Mouse (Mus musculus) intestine, embryonic 14.5 days (tissue): ENCODE results near the gene Limk2. TPM values are rescaled to one million over a fixed set of nuclear protein-coding genes. Genes with fewer than 3 reads are reported as not detected.
A peak's percentile ranks its signal among the peaks of the same experiment; 100 is the strongest.

Source experiments
- ATAC-seq: fragments of 200-750 bp; cut with Nextera tagmentation; replicated peaks from 2 replicates; pipeline ENCODE4 v1.8.0; 2017; ENCODE audit warnings: low read depth, moderate number of reproducible peaks, moderate TSS enrichment, moderate library complexity; ENCODE audit not compliant: low FRiP score, low TSS enrichment
- DNase-seq: peaks from one replicate; pipeline ENCODE4 v3.0.0-alpha.2; 2018; ENCODE audit warnings: low spot score
- H3K27ac ChIP-seq: fragments of 300-500 bp; sonication (generic); 2 replicates; pipeline ENCODE4 v1.5.1; 2014; ENCODE audit warnings: low read depth, mild to moderate bottlenecking, control low read depth
- H3K27me3 ChIP-seq: fragments of 300-500 bp; sonication (generic); replicated peaks from 2 replicates; pipeline ENCODE4 v1.6.1; 2014; ENCODE audit warnings: low read length, control low read depth; ENCODE audit not compliant: control insufficient read depth, insufficient read depth
- H3K36me3 ChIP-seq: fragments of 300-500 bp; sonication (generic); 2 replicates; pipeline ENCODE4 v1.6.1; 2014; ENCODE audit warnings: low read length, control low read depth; ENCODE audit not compliant: control insufficient read depth, insufficient read depth
- H3K4me1 ChIP-seq: fragments of 300-500 bp; sonication (generic); replicated peaks from 2 replicates; pipeline ENCODE4 v1.6.1; 2014; ENCODE audit warnings: low read length, control low read depth, mixed read lengths; ENCODE audit not compliant: control insufficient read depth, insufficient read depth
- H3K4me2 ChIP-seq: fragments of 300-500 bp; sonication (generic); 2 replicates; pipeline ENCODE4 v1.6.1; 2014; ENCODE audit warnings: low read length
- H3K4me3 ChIP-seq: fragments of 300-500 bp; sonication (generic); 2 replicates; pipeline ENCODE4 v1.5.1; 2014; ENCODE audit warnings: low read depth, low read length, control low read depth, mixed read lengths
- H3K9ac ChIP-seq: fragments of 300-500 bp; sonication (generic); 2 replicates; pipeline ENCODE4 v1.6.1; 2014; ENCODE audit warnings: mild to moderate bottlenecking, low read length
- H3K9me3 ChIP-seq: fragments of 300-500 bp; sonication (generic); 2 replicates; pipeline ENCODE4 v1.6.1; 2016; ENCODE audit warnings: low read length, control low read depth; ENCODE audit not compliant: control insufficient read depth
- WGBS: fragments of 180-500 bp; shearing (Covaris S2); extraction: QIAGEN DNeasy Blood & Tissue Kit; methylation state at CpG from one replicate; pipeline ENCODE4 v1.1.7; 2014; 5-methylcytosine and 5-hydroxymethylcytosine counted together
- polyA plus RNA-seq: library from polyadenylated mRNA; unstranded; fragments of >200 nt; fragmentation: Nextera tagmentation; extraction: Ambion mirVana; gene quantifications from 2 replicates; pipeline ENCODE4 v1.2.1, GENCODE M21; 2014

The Limk2 gene
- polyA plus RNA-seq, 1 experiment from 2014 or later, result 62.8 TPM

DNA sequence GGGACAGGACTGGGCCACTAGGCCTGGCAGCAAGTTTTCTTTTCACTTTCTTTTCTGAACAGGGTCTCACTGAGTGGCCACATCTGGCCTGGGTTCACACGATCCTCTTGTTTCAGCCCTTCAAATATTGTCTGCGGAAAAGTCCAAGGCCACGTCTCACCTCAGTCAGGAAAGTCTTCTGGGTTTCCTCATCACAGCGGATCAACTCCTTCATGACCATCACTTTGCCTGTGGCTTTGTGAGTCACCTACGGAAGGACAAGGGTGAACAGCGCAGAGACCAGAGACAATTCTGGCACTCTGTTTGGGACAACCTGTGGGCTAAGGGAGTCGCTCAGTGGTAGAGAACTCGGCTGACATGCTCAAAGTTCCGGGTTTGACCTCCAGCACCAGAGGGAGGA, 56.9 kb downstream of the Limk2 start:
- peaks cover 56% of the 10 kb centered on the region for H3K36me3 ChIP-seq

DNA sequence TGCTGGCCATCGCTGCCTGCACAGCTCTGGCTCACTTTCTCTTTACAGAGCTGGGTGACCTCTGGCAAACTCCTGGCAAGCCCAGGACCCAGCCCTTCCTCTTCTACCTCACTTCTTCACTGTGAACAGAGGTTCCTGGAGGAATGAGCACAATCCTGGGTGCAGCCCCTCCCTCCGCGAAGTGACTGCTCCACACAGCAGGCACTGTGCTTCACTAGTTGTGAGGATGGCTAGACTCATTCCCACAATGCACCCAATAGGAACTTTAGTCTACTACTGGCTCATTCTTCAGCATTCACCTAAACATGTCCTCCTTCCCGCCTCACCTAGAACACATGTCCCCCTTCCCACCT, 59.7 kb downstream of the Limk2 start:
- no peak for DNase-seq
- no peaks in the 10 kb centered on the region for H3K27me3 ChIP-seq
- H3K9me3 ChIP-seq, result no peaks in the 10 kb centered on the region
- H3K4me1 ChIP-seq, result peaks cover 11% of the 10 kb centered on the region
- peak overlapping the region; percentile 30; the same call in 1 of the 2 replicates for H3K27ac ChIP-seq
- WGBS, result 81% methylated on average over 4 of the region's 4 CpGs
- no peak overlapping the region for H3K4me2 ChIP-seq
- H3K4me3 ChIP-seq, result no peak overlapping the region
- H3K9ac ChIP-seq, result 0 out of 2 replicates have a peak overlapping the region, but pooled peaks have one; percentile 17
- 0 out of 2 replicates have a peak, but pooled peaks have one; percentile 25 for ATAC-seq
- H3K36me3 ChIP-seq, result peaks cover 57% of the 10 kb centered on the region

More for the DNA sequence above, 56.9 kb downstream of the Limk2 start:
- Histone ChIP-seq H3K9me3 (no peaks in the 10 kb centered on the region), H3K9ac (no peak overlapping the region), H3K4me3 (no peak overlapping the region), H3K4me2 (no peak overlapping the region), H3K4me1 (peaks cover 11% of the 10 kb centered on the region), H3K27ac (no peak overlapping the region), H3K27me3 (no peaks in the 10 kb centered on the region)
- WGBS, result 93% methylated on average over 9 of the region's 9 CpGs
- ATAC-seq (no peak), DNase-seq (no peak)

DNA sequence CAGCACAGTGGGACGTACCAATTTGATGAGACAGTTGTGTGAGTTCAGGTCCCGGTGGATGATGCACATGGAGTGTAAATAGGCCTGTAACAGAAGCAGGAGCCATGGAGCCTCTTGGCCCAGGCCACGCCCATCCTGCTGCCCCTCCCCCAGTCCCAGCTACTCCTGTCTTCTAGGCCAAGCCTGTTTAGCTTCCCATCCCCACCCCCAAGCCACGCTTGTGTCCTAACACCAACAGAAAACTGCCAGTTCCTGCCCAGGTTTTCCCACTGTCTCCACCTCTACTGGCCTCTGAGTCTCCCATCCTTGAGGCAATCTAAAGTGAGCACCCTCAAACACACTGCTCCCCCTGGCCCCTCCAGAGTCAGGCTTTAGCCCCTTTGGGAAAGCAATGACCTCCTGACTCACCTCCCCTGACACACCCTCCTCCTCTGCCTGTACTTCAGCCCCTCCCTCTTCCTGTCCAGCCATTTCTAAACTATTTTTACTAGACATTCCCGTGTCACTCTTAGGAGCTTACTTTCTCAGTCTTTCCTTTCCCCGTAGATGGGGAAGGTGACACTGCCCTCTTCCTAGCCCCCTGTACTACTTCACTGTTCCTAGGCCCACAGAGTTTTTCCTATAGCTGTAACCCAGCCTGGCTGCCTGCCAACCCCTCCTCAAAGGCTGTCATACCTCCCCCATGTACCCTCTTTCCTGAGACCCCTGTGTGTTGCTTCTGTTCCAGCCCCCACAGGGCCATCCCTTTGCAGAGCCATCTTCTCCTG, 60.2 kb downstream of the Limk2 start:
- DNase-seq, result peak; percentile 60
- H3K9ac ChIP-seq, result 0 out of 2 replicates have a peak overlapping the region, but pooled peaks have one; percentile 17

DNA sequence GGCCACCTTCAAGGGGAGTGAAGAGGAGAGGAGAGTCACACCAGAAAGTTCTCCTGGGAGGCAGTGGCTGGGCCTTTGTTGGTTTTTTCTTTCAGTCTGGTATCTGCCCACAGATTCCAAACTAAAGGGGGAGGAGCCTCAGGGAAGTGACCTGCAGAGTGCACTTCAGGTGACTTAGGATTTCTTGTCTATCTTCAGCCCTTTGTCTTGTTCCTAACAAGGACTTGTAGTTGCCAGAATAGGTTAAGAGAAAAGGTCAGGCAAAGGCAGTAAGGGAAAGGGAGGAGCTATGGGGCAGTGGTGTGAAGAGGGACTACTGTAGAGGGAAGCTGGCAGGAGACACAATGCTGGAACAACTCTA, 61.2 kb downstream of the Limk2 start:
- H3K4me2 ChIP-seq, result no peak overlapping the region
- H3K27me3 ChIP-seq, result no peaks in the 10 kb centered on the region
- H3K4me1 ChIP-seq, result peaks cover 11% of the 10 kb centered on the region
- no peak overlapping the region for H3K9ac ChIP-seq
- H3K36me3 ChIP-seq, result peaks cover 59% of the 10 kb centered on the region
- DNase-seq, result no peak
- H3K9me3 ChIP-seq, result no peaks in the 10 kb centered on the region
- no peak; the same call in 1 of the 2 replicates for ATAC-seq
- H3K27ac ChIP-seq, result no peak overlapping the region
- H3K4me3 ChIP-seq, result no peak overlapping the region

More for the DNA sequence above, 60.2 kb downstream of the Limk2 start:
- H3K9me3 ChIP-seq, result no peaks in the 10 kb centered on the region
- WGBS, result 29% methylated on average over 6 of the region's 6 CpGs
- H3K4me2 ChIP-seq, result no peak overlapping the region
- H3K27ac ChIP-seq, result peak overlapping the region; percentile 30; the same call in 1 of the 2 replicates
- H3K4me3 ChIP-seq, result no peak overlapping the region
- no peaks in the 10 kb centered on the region for H3K27me3 ChIP-seq
- H3K36me3 ChIP-seq, result peaks cover 57% of the 10 kb centered on the region
- peaks cover 11% of the 10 kb centered on the region for H3K4me1 ChIP-seq
- 0 out of 2 replicates have a peak, but pooled peaks have one; percentile 8 for ATAC-seq

DNA sequence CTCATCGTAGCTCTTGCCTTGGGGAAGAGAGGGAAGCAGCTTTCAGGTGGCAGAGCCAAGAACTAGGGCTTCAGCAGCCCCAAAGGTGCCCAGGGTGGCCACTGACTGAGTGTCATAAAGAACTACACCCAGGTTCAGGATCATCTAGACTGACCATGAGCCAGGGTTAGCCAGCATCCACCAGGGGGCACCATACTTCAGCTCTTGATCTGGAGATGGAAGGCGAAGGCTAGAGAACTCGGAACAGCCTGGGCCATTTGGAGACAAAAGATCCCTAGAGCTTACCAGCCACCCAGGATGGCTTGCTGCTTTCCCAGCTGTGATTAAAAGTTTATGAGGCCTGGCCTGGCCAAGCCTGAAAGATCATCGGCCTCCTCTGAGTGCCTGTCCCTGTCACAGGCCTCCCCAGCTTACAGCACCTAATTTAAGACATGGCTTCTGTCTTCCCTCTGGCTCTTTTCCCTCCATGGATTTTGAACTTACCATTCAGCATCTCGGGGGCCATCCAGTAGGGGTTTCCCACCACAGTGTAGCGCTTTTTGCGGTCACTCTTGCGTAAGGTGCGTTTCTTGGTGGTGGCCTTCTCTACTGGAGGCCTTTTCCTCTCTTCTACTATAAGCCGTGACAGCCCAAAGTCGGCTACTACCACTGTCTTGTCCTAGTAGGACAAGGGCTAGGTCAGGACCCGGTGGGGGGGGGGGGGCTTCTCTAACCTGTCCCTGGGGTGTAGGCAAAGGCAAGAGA, 61.7 kb downstream of the Limk2 start:
- Histone ChIP-seq H3K9me3 (no peaks in the 10 kb centered on the region), H3K27me3 (no peaks in the 10 kb centered on the region), H3K4me2 (no peak overlapping the region), H3K27ac (no peak overlapping the region), H3K36me3 (peaks cover 56% of the 10 kb centered on the region), H3K4me3 (no peak overlapping the region), H3K4me1 (peaks cover 11% of the 10 kb centered on the region), H3K9ac (no peak overlapping the region)
- DNase-seq, result peak; percentile 94
- ATAC-seq, result peak; percentile 70; the same call in 1 of the 2 replicates
- 63% methylated on average over 12 of the region's 12 CpGs for WGBS

DNA sequence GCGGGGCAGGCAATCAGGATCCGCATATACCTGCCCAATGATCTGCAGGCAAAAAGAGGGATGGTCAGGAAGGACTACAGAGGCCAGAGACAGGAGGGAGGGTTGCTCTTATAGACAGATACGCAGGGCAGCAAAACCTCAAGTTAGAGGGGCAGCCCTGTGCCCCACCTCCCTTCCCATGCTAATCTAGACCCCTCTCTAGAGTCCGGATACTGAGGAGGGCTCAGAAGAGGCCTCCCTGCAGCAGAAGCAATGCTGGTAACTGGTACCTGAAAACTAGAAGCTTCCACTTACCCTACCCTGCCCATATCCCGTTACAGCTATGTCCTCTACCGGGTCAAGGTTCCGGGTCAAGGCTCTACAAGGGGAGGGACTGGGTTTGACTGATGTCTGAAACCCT, 62.6 kb downstream of the Limk2 start:
- 93% methylated on average over 7 of the region's 7 CpGs for WGBS
- H3K9ac ChIP-seq, result no peak overlapping the region
- no peak for DNase-seq

DNA sequence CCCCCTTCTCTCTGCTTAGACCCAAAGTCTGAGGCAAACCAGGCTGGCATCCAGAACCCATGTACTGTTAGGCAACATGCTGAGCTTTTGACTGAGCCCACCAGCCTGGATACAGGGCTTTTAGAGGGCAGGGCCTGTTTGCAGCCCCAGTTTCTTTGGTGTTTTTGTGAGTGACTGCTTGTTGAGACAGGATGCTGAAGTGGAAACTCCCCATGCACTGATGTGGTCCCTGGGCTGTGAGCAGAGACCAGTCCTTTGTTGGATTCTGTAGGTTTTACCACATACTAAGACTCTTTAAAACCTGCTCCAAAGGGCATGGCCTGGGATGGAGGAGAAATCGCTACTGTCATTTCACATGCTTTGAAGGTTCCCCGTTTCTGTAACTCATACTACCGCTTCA, 64.1 kb downstream of the Limk2 start:
- no peak overlapping the region for H3K9ac ChIP-seq
- H3K4me1 ChIP-seq, result peaks cover 11% of the 10 kb centered on the region
- 94% methylated on average over 3 of the region's 3 CpGs for WGBS
- H3K9me3 ChIP-seq, result no peaks in the 10 kb centered on the region
- no peak for DNase-seq
- H3K27ac ChIP-seq, result no peak overlapping the region
- peaks cover 39% of the 10 kb centered on the region for H3K36me3 ChIP-seq
- H3K4me3 ChIP-seq, result no peak overlapping the region
- H3K27me3 ChIP-seq, result no peaks in the 10 kb centered on the region
- no peak overlapping the region for H3K4me2 ChIP-seq
- ATAC-seq, result no peak

More for the DNA sequence above, 62.6 kb downstream of the Limk2 start:
- Histone ChIP-seq H3K4me1 (peaks cover 11% of the 10 kb centered on the region), H3K27me3 (no peaks in the 10 kb centered on the region), H3K4me3 (no peak overlapping the region), H3K27ac (no peak overlapping the region), H3K4me2 (no peak overlapping the region), H3K36me3 (peaks cover 48% of the 10 kb centered on the region), H3K9me3 (no peaks in the 10 kb centered on the region)
- no peak for ATAC-seq

DNA sequence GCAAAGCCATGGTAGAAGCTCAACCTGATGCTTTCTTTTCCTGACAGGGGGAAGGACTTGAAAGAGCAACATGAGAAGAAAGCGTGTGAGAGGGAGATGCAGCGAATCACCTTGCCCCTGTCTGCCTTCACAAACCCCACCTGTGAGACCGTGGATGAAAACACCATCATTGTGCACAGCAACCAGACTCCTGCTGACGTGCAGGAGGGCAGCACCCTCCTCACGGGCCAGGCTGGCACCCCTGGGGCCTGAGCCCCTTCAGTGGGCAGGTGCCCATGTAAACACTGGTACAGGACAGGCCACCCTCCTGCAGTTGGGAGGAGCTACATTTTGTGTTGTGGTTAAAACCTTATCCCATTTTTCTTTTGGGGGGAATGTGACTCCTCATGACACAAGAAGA, 67.5 kb downstream of the Limk2 start:
- Histone ChIP-seq H3K4me2 (no peak overlapping the region), H3K36me3 (peaks cover 36% of the 10 kb centered on the region), H3K27me3 (no peaks in the 10 kb centered on the region), H3K27ac (no peak overlapping the region), H3K4me1 (peaks cover 14% of the 10 kb centered on the region), H3K4me3 (no peak overlapping the region), H3K9ac (no peak overlapping the region), H3K9me3 (no peaks in the 10 kb centered on the region)
- WGBS, result 76% methylated on average over 5 of the region's 5 CpGs
- ATAC-seq (no peak), DNase-seq (no peak)
